Mouse (Mus musculus): ENCODE measurements around the gene B3galt4. TPM values are rescaled to one million over a fixed set of nuclear protein-coding genes. Genes with fewer than 3 reads are reported as not detected.
"Not testable (repeated sequence)": the region's sequence is repeated elsewhere in the genome, so short reads cannot be mapped to it uniquely, and the experiment has no call there.

The B3galt4 gene
- total RNA-seq, 2 experiments from 2014 or later, result 2.7 to 2.9 TPM

DNA sequence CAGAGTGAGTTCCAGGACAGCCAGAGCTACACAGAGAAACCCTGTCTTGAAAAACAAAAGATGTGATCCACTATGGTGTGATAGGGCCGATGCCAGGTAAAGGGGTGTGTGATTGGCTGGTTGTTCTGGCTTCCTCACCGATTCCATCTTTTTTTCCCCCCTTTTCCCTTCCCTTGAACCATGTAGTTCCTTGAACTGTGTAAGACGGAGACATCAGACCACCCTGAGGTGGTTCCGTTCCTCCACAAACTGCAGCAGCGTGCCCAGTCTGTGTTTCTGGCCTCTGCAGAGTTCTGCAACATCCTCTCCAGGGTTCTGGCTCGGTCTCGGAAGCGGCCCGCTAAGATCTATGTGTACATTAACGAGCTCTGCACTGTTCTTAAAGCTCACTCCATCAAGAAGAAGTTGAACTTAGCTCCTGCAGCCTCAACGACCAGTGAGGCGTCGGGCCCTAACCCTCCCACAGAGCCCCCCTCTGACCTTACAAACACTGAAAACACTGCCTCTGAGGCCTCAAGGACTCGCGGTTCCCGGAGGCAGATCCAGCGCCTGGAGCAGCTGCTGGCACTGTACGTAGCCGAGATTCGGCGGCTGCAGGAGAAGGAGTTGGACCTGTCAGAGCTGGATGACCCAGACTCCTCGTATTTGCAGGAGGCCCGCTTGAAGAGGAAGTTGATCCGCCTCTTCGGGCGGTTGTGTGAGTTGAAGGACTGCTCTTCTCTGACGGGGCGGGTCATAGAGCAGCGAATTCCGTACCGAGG lies 40.1 kb downstream of the B3galt4 start:
- intact Hi-C loops (cut with DNase I), result no loop called here
- no peak for DNase-seq

DNA sequence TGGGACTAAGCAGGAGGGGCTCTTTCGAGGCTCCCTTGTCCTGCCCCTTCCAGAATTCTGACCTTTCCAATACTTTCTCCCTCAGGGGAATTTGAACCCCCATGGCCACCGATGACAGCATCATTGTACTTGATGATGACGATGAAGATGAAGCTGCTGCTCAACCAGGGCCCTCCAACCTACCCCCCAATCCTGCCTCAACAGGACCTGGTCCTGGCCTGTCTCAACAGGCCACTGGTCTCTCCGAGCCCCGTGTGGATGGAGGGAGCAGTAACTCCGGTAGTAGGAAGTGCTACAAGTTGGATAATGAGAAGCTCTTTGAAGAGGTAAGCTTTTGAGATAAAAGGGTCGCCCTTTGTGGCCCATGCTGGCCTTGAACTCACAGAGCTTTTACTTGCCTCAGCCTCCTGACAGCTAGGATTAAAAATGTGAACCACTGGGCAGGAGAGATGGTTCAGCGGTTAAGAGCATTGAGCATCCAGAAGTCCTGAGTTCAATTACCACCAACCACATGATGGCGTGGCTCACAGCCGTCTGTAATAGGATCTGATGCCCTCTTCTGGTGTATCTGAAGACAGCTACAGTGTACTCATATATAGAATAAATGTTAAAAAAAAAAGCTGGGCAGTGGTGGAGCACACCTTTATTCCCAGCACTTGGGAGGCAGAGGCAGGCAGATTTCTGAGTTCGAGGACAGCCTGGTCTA lies 40.8 kb downstream of the B3galt4 start:
- DNase-seq, result no peak
- intact Hi-C loops (cut with DNase I), result no loop called here

DNA sequence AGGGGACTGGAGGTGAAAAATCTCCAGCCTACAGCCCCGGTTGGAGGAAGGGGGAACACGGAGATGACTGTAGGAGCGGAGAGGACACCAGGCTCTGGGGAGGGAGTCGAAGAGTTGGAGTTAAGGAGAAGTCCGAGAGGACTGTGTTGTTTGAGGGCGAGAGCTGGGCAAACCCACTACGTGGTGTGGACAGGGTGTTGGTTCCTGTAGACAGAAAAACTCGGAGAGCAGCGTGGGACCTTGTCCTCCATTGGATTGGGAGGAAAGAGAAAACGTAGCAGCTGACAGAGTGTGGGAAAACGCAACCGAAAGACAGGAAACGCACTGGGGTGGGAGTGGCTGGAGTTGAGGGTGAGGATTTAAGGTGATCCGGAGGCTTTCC lies 41.4 kb downstream of the B3galt4 start:
- intact Hi-C loops (cut with DNase I), result no loop called here
- peak; percentile 56 to 60 for DNase-seq

DNA sequence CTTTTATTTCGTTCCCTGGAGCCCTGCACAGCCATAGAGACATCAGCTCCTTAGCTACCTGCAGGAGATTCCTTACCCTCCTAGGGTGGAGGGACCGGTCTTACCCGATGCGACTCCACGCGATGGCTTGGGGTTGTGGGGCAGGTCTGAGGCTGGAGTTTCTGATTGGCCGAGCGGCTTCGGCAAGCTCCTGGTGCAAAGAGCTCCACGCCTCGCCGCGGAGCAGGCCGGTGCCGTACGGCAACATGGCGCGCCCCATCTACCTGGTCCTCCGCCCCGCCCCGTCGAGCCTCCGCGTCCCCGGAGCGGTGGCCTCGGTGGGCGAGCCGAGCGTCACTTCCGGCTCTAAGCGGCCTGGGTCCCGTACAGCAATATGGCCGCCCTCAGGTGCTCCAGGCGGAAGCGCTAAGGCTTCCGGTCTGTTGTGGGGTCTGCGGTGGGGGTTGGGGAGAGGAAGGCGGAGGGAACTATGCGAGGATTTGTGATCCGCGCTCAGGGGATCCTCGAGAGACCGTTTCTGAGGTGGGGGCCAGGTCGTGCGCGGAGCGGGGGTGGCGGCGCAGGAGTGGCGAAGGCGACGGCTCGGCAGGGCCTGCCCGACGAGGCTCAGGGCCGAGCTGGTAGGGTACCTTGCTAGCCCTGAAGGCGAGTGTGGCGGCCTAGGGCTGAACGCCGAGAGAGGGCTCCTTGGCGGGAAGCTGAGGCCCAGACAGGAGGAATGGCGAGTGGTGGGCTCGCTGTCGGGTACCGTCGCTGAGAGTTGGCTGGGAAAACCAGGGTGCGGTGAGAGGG lies 42.0 kb downstream of the B3galt4 start, which contains the start of gene Daxx:
Daxx (plus strand) TSS at position 338 of the 792 bp plus-strand sequence.
- DNase-seq, result peak; percentile 99 to 100
- intact Hi-C loops (cut with DNase I), result no loop called here

DNA sequence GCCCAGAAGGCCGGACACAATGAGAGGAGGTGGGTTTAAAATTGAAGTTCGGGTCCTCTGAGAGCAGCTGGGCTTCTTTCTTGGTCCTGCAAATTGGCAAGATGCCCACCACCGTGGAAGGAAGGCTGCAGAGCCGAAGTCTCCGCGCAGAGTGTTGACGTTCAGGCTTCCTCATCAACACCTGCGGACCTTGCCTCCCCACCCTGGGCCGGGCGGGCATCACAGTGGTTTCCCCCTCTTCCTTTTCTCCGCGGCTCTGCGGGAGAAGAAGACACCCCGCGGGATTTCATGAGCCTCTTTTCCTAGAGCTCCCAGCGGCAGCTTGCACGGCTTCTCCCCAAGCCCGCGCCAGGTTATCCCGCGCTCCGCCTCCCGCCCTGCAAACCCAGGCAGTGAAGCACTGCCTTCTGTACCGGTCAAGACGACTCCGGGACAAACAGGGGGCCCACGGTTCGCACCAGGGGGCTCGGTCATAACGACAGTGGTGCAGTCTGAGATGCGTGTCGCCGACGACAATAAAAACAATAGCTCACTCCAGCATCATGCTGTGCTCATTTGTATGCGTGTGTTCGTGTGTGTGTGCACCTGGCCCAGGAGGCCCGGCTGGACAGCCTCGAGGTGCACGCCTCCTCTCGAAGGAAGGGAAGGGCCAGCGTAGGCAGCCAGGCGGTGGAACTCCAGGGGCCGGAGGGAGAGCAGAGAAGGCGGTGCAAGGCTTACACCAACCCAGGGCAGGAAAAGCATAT lies 42.8 kb downstream of the B3galt4 start:
- intact Hi-C loops (cut with DNase I), result no loop called here
- DNase-seq, result peak; percentile 34 to 41

DNA sequence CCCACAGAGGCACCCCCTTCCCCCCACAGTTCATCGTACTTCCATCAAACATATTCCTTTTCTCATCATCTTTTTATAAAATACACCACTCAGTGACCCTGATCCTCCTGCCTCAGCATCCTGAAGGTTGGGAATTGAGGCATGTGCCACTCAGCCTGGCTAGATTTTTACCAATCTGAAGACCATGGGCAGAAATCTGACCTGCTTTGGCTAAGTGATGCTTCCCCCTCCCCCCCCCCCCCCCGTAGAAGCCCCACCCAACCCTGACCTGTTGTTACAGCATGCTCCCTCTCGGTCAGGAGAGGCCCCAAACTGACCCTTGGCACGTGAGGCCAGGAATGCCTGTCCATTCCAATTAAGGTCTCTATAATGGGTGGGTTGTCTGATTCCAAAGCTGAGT lies 46.5 kb downstream of the B3galt4 start, which contains the start of gene Platr17:
Platr17 (plus strand) TSS at position 301 of the 400 bp plus-strand sequence.
- DNase-seq; intact Hi-C loops (cut with DNase I): not testable (repeated sequence)

DNA sequence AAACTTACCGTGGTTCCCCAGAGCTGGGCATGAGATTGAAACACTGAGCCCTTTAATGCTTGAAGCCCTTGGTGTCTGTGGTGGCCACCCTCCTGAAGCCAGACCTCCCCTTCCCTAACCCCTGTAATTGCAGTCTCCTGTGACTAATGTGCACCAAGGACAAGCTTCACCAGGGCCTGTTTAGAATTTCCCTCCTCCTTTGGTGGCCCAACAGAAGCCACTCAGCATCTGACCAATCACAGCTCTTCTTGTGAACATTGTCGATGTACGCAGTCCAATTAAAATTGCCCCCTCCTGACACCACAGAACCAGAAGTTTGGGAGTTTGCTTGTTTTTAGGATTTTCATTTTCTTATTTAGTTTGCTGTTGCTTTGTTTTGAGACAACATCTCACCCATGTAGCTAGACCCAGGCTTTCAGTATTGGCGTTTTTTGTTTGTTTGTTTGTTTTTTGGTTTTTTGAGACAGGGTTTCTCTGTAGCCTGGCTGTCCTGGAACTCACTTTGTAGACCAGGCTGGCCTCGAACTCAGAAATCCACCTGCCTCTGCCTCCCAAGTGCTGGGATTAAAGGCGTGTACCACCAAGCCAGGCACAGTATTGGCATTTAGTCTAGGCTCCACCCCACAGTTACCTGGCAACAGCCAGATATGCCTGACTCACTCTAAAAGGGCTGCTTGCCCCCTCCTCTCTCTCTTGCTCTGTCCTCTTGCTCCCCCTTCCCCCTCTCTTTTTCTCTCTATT lies 47.2 kb downstream of the B3galt4 start:
- not testable (repeated sequence) for DNase-seq
- intact Hi-C loops (cut with DNase I), result loop anchor here (2.0 kb wide), 1 partner anchor 17 kb away; no protein-coding TSS in a partner anchor

DNA sequence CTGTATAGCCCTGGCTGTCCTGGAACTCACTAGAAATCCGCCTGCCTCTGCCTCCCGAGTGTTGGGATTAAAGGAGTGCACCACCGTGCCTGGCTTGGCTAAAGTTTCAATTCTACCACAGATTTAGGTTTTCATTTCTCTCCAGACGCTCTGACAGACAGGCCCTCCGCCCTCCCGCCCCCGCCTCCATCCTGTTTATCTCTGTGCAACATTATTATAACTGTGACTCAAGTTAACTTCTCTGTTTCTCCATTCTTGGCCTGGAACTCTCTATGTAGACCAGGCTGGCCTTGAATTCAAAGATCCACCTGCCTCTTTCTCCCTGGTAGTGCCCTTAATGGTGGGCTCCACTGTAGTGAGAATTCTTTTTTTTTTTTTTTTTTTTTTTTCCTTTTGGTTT lies 48.8 kb downstream of the B3galt4 start:
- DNase-seq, result no peak
- intact Hi-C loops (cut with DNase I), result loop anchor here (2.0 kb wide), 1 partner anchor 18 kb away; no protein-coding TSS in a partner anchor

DNA sequence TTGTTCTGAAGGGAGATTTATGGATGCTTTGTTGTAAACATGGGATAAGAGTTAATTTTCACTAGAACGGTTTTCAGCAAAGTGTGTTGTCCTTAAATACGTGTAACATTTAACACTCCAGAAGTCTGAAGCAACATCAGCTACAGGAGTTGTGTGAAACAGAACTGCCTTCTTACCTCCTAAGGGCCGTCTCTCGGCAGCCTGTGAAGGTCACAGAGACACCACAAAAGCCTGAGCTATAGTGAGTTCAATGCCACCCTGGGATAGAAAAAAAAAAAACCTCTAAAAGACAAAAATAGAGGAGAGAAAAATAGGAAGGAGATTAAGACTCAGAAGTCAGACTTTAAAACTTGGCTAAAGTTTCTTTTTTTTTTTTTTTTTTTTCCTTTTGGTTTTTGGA lies 49.2 kb downstream of the B3galt4 start:
- no peak for DNase-seq
- intact Hi-C loops (cut with DNase I), result loop anchor here (2.0 kb wide), 1 partner anchor 19 kb away; no protein-coding TSS in a partner anchor

DNA sequence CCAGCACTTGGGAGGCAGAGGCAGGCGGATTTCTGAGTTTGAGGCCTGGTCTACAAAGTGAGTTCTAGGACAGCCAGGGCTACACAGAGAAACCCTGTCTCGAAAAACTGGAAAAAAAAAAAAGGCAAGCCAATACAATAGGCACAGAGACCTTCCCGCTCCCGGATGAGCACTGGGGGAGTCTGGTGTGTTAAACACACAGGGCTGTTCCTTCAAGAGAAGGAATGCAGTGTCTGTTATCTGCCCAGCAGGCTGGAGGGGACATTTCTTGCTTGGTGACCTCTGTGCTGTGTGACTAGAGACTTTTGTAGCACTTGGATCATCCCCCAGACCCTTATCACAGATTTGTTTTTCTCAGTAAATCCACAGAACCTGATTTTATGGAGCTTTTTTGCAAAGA lies 49.6 kb downstream of the B3galt4 start:
- no peak for DNase-seq
- intact Hi-C loops (cut with DNase I), result loop anchor here (2.0 kb wide), 1 partner anchor 19 kb away; no protein-coding TSS in a partner anchor

DNA sequence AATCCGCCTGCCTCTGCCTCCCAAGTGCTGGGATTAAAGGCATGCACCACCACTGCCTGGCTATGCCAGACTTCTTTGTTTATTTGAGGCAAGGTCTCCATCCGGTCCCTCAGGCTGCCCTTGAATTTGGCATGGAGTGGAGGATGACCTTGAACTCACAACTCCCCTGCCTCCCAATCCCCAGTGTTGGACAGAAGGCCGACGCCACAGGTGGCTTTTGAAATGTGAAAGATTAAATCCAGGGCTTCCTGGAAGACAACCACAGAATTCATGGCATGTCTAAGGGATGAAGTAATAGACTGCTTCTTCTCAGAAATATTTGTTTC lies 50.3 kb downstream of the B3galt4 start:
- no peak for DNase-seq
- intact Hi-C loops (cut with DNase I), result no loop called here

DNA sequence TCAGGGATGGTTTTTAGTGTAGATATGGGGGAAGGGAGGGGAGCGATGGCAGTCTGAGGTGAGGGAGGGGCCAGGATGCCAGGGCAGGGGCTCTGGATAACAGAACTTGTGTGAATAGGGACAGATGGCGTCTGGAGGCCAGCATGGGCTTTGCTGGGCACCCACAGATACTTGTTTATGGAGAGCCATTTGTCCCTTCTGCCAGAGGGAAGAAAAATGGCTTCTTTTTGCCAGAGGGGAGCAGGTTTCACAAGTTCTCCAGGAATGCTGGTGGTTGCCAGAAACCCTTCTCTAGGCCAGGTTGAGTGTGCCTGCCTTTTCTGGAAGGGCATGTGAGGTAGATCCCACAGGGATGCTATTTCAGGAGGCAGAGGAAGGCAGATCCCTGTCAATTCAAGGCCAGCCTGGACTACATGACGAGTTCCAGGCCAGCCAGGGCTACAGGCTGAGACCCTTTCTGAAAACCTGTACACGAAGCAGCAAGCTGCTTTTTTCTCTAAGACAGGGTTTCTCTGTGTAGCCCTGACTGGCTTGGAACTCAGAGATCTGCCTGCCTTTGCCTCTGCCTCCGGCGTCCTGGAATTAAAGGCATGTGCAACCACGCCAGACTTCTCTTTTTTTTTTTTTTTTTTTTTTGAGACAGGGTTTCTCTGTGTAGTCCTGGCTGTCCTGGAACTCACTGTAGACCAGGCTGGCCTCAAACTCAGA lies 50.9 kb downstream of the B3galt4 start:
- no peak for DNase-seq
- intact Hi-C loops (cut with DNase I), result no loop called here

Other genes with a start within 250 kb of the B3galt4 start
- 100 to 1,000 TPM; 141 to 157 TPM for gene March2, start 232.8 kb downstream of the B3galt4 start, total RNA-seq (2021)
- 100 to 1,000 TPM; 269 to 304 TPM for gene Rab11b, start 191.0 kb downstream of the B3galt4 start, total RNA-seq (2021)
- gene Angptl4, start 169.7 kb downstream of the B3galt4 start, total RNA-seq (2021), result 10 to 100 TPM; 18.2 to 58.8 TPM
- 10 to 100 TPM; 55.7 to 81.7 TPM for gene Kank3, start 141.0 kb downstream of the B3galt4 start, total RNA-seq (2021)
- 100 to 1,000 TPM; 764 to 784 TPM for gene Rps28, start 126.9 kb downstream of the B3galt4 start, total RNA-seq (2021)
- 100 to 1,000 TPM; 648 to 672 TPM for gene Ndufa7, start 126.9 kb downstream of the B3galt4 start, total RNA-seq (2021)
- gene Cd320, start 108.4 kb downstream of the B3galt4 start, total RNA-seq (2021), result 10 to 100 TPM; 28.6 to 34.6 TPM
- gene Gm7029, start 77.7 kb downstream of the B3galt4 start, total RNA-seq (2021), result not detected
- gene Kifc1, start 60.8 kb downstream of the B3galt4 start, total RNA-seq (2021), result 1 to 10 TPM in 1 of 2 experiments, under 1 TPM in 1; 0.87 to 1.5 TPM
- gene Platr17, start 46.4 kb downstream of the B3galt4 start, total RNA-seq (2021), result not detected
- 10 to 100 TPM; 15.7 to 18.0 TPM for gene Daxx, start 42.1 kb downstream of the B3galt4 start, total RNA-seq (2021)
- 100 to 1,000 TPM; 103 to 112 TPM for gene Tapbp, start 35.6 kb downstream of the B3galt4 start, total RNA-seq (2021)
- 10 to 100 TPM; 20.1 to 20.6 TPM for gene Zbtb22, start 35.6 kb downstream of the B3galt4 start, total RNA-seq (2021)
- gene Rgl2, start 21.9 kb downstream of the B3galt4 start, total RNA-seq (2021), result 10 to 100 TPM; 38.7 TPM
- gene Pfdn6, start 11.1 kb downstream of the B3galt4 start, total RNA-seq (2021), result 10 to 100 TPM; 77.0 to 84.7 TPM
- 10 to 100 TPM; 10.1 to 11.5 TPM for gene Wdr46, start 10.8 kb downstream of the B3galt4 start, total RNA-seq (2021)
- 10 to 100 TPM; 38.8 to 41.4 TPM for gene Vps52, start 4.3 kb upstream of the B3galt4 start, total RNA-seq (2021)
- gene Rps18, start 4.5 kb upstream of the B3galt4 start, total RNA-seq (2021), result 100 to 1,000 TPM; 411 to 417 TPM
- 100 to 1,000 TPM in 1 of 2 experiments, 10 to 100 TPM in 1; 79.0 to 116 TPM for gene H2-K1, start 48.9 kb upstream of the B3galt4 start, total RNA-seq (2021)
- 10 to 100 TPM; 14.0 to 15.1 TPM for gene Ring1, start 73.2 kb upstream of the B3galt4 start, total RNA-seq (2021)
- gene H2-Ke6, start 76.6 kb upstream of the B3galt4 start, total RNA-seq (2021), result 100 to 1,000 TPM; 107 to 121 TPM
- gene Slc39a7, start 80.2 kb upstream of the B3galt4 start, total RNA-seq (2021), result 10 to 100 TPM; 56.9 to 60.7 TPM
- gene Rxrb, start 80.3 kb upstream of the B3galt4 start, total RNA-seq (2021), result 10 to 100 TPM; 39.8 to 41.8 TPM
- 1 to 10 TPM in 1 of 2 experiments, under 1 TPM in 1; 0.98 to 1.9 TPM for gene Col11a2, start 87.9 kb upstream of the B3galt4 start, total RNA-seq (2021)
- gene H2-Oa, start 140.9 kb upstream of the B3galt4 start, total RNA-seq (2021), result not detected
- gene H2-DMa, start 168.1 kb upstream of the B3galt4 start, total RNA-seq (2021), result 1 to 10 TPM; 4.0 to 6.5 TPM
- gene Brd2, start 171.1 kb upstream of the B3galt4 start, total RNA-seq (2021), result 10 to 100 TPM; 80.5 to 87.0 TPM
- gene H2-DMb2, start 191.8 kb upstream of the B3galt4 start, total RNA-seq (2021), result 1 to 10 TPM; 1.3 to 1.7 TPM
- 1 to 10 TPM; 1.5 to 2.9 TPM for gene H2-DMb1, start 201.6 kb upstream of the B3galt4 start, total RNA-seq (2021)
- 1 to 10 TPM; 4.1 to 7.0 TPM for gene Tap1, start 236.1 kb upstream of the B3galt4 start, total RNA-seq (2021)
- gene Psmb9, start 236.3 kb upstream of the B3galt4 start, total RNA-seq (2021), result 10 to 100 TPM in 1 of 2 experiments, 1 to 10 TPM in 1; 7.5 to 10.6 TPM
- 10 to 100 TPM; 11.4 to 15.1 TPM for gene Psmb8, start 246.2 kb upstream of the B3galt4 start, total RNA-seq (2021)